Mouse (Mus musculus): ENCODE results near the gene Slc35b4. TPM values are rescaled to one million over a fixed set of nuclear protein-coding genes. Genes with fewer than 3 reads are reported as not detected.

The Slc35b4 gene
- polyA plus RNA-seq, 1 experiment from 2014 or later = 47.8 TPM

DNA sequence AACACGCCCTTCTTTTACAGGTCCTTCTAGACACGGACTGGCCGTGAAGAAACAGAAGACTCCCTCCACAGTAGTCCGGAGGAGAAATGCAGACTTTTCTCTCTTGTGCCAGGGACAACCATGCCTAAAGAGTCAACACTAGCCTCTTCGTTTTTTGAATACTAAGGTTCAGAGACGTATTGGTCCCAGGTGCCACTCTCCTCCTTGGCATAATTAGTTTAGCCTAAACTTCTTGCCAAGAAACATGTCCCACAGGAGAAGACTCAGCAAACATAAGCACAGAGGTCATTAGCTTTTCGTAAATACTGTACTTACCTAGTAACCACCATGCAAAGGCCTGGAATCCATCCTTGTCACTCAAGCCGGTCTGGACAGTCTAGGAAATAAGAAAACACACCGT, 13.9 kb downstream of the Slc35b4 start:
- WGBS = 57% methylated on average over 9 of the region's 9 CpGs
- Histone ChIP-seq H3K36me3 (peaks cover 81% of the 10 kb centered on the region), H3K27me3 (peaks cover 4% of the 10 kb centered on the region; the same call in 1 of the 2 replicates), H3K4me3 (no peak overlapping the region), H3K4me2 (no peak overlapping the region), H3K9ac (no peak overlapping the region), H3K4me1 (no peaks in the 10 kb centered on the region), H3K9me3 (no peaks in the 10 kb centered on the region), H3K27ac (no peak overlapping the region)
- ATAC-seq (ENCODE audit: insufficient number of reproducible peaks, low FRiP score, low TSS enrichment, low read depth) = no peak

DNA sequence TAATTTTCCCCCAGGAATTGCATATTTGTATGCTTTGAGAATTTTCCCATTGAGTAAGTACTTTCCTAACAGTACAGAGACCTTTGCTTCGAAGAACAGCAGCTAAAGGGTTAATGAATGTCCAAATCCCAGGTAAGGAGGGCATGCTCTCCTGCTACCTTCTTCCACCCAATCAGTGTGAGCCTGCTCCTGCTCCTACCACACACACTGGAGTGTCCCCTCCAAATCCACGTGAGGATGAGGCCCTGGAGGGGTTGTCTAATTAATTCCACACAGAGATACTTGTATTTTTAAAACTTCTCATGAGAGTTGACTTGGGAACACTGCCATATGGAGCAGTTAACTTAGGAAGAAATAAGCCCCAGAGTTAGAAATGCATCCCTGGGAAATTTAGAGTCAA, 14.3 kb downstream of the Slc35b4 start:
- Histone ChIP-seq H3K4me3 (no peak overlapping the region), H3K4me2 (no peak overlapping the region), H3K27ac (no peak overlapping the region), H3K27me3 (peaks cover 4% of the 10 kb centered on the region; the same call in 1 of the 2 replicates), H3K4me1 (no peaks in the 10 kb centered on the region), H3K9me3 (no peaks in the 10 kb centered on the region), H3K36me3 (peaks cover 82% of the 10 kb centered on the region), H3K9ac (no peak overlapping the region)
- no peak for ATAC-seq (ENCODE audit: insufficient number of reproducible peaks, low FRiP score, low TSS enrichment, low read depth)
- WGBS = 55% methylated on average over 2 of the region's 2 CpGs

GRCm38 (mm10) chr6:34161511-34161910, 15.4 kb downstream of the Slc35b4 start:
- peaks cover 81% of the 10 kb centered on the region for H3K36me3 ChIP-seq
- no peak for ATAC-seq (ENCODE audit: insufficient number of reproducible peaks, low FRiP score, low TSS enrichment, low read depth)
- H3K4me1 ChIP-seq = no peaks in the 10 kb centered on the region; the same call in 1 of the 2 replicates
- H3K27ac ChIP-seq = no peak overlapping the region
- H3K9me3 ChIP-seq = no peaks in the 10 kb centered on the region
- 94% methylated on average over 7 of the region's 7 CpGs for WGBS
- no peak overlapping the region for H3K4me3 ChIP-seq
- H3K27me3 ChIP-seq = peaks cover 4% of the 10 kb centered on the region; the same call in 1 of the 2 replicates
- H3K4me2 ChIP-seq = no peak overlapping the region
- no peak overlapping the region for H3K9ac ChIP-seq

DNA sequence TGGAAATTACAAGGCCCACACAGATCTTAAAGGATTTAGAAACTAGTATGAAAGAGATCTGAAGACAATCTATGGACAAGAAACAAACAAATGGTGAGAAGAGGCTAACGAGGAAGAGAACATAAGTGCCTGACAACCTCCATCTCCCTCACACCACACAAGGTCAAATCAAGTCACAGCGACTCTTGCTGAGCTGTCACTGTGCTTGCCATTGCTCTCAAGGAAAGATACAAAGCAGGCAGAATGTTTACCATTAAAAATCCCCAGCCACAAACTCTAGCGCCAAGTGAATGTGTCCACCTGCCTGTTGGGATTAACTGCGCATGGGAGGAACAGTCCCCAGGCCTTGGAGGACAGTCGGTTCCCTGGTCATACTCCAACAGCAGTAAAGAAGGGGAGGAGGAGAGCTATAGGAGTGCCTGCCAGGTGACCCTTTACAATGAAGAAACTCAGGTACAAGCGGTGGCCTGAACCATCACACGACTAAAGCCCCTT, 16.0 kb downstream of the Slc35b4 start:
- 92% methylated on average over 7 of the region's 7 CpGs for WGBS
- Histone ChIP-seq H3K4me2 (no peak overlapping the region), H3K36me3 (peaks cover 75% of the 10 kb centered on the region), H3K27me3 (peaks cover 4% of the 10 kb centered on the region; the same call in 1 of the 2 replicates), H3K9me3 (no peaks in the 10 kb centered on the region), H3K9ac (no peak overlapping the region), H3K4me3 (no peak overlapping the region), H3K4me1 (no peaks in the 10 kb centered on the region; the same call in 1 of the 2 replicates), H3K27ac (no peak overlapping the region)
- no peak for ATAC-seq (ENCODE audit: insufficient number of reproducible peaks, low FRiP score, low TSS enrichment, low read depth)

- 86% methylated on average over 23 of the region's 23 CpGs for WGBS
- Histone ChIP-seq H3K4me3 (no peak overlapping the region), H3K9ac (no peak overlapping the region), H3K4me2 (no peak overlapping the region), H3K4me1 (no peaks in the 10 kb centered on the region; the same call in 1 of the 2 replicates), H3K36me3 (peaks cover 68% of the 10 kb centered on the region), H3K27ac (no peak overlapping the region), H3K27me3 (peaks cover 4% of the 10 kb centered on the region; the same call in 1 of the 2 replicates), H3K9me3 (no peaks in the 10 kb centered on the region)
- no peak for ATAC-seq (ENCODE audit: insufficient number of reproducible peaks, low FRiP score, low TSS enrichment, low read depth)
These were observed 16.7 kb downstream of the Slc35b4 start for GRCm38 (mm10) chr6:34159998-34160815.

DNA sequence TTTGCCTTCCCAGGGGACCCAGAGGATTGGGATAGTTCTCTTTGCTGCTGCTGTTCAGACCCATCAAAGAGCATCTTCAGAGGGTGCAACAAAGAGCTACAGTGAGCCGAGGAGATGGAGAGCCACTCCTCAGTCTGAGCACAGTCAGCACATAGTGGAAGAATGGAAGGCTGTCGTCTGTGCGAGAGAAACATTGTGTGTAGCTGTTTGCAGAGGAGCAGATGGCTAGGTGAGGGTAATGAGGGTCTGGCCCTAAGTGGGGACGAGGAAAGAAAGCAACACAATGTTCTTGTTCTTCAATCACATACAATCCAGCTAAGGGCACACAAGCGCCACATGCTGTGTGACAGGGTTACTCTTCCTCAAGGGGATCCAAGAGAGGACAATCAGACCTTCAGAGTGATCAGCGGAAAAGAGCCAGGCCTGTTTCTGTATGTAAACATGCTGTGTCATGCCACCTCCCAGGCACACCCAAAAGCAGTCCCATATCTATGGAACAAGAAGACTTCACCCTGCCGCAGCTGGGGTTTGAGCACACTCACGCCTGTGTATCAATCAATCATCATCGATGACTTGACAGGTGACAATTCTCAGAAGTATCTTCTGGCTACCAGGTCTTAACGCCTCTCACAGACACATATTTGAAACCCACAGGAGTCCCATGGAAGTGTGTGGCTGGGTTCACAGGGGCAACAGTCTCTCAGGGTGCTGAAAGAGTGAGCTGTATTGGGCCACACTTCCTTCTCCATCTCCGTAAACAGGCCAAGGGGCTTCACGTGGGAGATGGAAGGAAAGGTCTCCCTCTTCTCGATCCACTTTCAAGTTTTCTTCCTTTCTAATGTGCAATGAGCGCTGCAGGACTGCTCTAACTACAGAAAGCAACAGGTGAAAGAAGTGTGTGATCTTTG, 19.8 kb downstream of the Slc35b4 start:
- Histone ChIP-seq H3K4me1 (peaks cover 24% of the 10 kb centered on the region), H3K27ac (no peak overlapping the region), H3K9me3 (no peaks in the 10 kb centered on the region), H3K36me3 (peaks cover 50% of the 10 kb centered on the region), H3K4me2 (no peak overlapping the region), H3K27me3 (peaks cover 4% of the 10 kb centered on the region; the same call in 1 of the 2 replicates), H3K4me3 (no peak overlapping the region), H3K9ac (no peak overlapping the region)
- WGBS = 78% methylated on average over 14 of the region's 14 CpGs
- ATAC-seq (ENCODE audit: insufficient number of reproducible peaks, low FRiP score, low TSS enrichment, low read depth) = no peak

DNA sequence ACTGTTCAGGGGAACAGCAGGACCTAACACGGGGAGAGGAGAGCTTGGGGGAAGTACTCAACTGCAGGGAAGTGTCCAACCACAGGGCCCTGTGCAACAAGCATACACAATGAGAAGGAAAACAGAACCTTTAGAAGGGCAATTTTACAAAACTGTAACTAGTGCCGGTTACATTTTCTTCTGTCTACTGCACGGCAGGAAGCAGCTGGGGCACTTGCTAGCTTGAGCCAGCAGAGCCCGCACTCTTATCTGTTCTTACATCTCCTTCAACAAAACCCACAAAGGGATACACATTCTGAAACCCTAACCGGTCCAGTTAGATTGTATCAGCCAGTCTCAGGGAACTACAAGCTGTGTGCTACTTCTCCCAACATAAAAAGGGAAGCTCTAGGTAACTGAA, 20.9 kb downstream of the Slc35b4 start:
- H3K9ac ChIP-seq = no peak overlapping the region
- H3K27ac ChIP-seq = no peak overlapping the region
- H3K27me3 ChIP-seq = peaks cover 4% of the 10 kb centered on the region; the same call in 1 of the 2 replicates
- no peak overlapping the region for H3K4me2 ChIP-seq
- no peak for ATAC-seq (ENCODE audit: insufficient number of reproducible peaks, low FRiP score, low TSS enrichment, low read depth)
- H3K9me3 ChIP-seq = no peaks in the 10 kb centered on the region
- H3K4me1 ChIP-seq = peaks cover 26% of the 10 kb centered on the region
- WGBS = 42% methylated on average over 5 of the region's 5 CpGs
- no peak overlapping the region for H3K4me3 ChIP-seq
- H3K36me3 ChIP-seq = peaks cover 43% of the 10 kb centered on the region

DNA sequence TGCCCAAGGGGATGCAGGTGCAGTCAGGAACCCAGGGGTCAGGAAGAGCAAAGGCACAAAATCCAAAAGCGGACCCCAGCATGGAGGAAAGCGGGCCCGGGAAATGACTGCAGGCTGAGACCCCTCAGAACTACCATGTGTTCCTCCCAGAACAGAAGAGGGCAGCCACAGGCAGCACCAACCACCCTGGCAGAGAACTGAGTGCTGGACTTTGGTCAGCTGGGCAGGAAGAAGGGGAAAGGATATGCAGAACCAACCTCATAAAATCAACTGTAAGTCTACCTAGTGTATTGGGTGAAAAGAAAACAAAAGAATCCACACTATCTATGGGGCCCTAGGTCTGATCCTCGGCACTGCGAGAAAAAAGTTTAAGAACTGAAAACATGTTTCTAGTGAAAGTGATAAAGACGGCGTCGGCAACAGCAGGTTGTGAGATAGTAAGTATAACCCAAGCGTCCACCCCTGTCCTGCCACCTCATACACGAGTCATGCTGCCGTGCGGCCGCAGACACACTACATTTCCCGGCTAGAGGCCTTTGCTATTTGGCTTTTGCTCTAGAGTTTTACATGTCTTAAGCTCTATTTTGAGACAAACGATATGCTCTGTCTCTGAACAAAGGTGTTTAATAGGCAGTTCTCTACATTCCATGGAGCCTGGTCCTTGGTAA, 21.6 kb downstream of the Slc35b4 start:
- ATAC-seq (ENCODE audit: insufficient number of reproducible peaks, low FRiP score, low TSS enrichment, low read depth) = no peak
- H3K27me3 ChIP-seq = peaks cover 4% of the 10 kb centered on the region; the same call in 1 of the 2 replicates
- H3K4me2 ChIP-seq = no peak overlapping the region
- no peak overlapping the region for H3K27ac ChIP-seq
- no peak overlapping the region for H3K4me3 ChIP-seq
- H3K4me1 ChIP-seq = peaks cover 27% of the 10 kb centered on the region
- no peak overlapping the region for H3K9ac ChIP-seq
- no peaks in the 10 kb centered on the region for H3K9me3 ChIP-seq
- peaks cover 35% of the 10 kb centered on the region for H3K36me3 ChIP-seq
- 88% methylated on average over 15 of the region's 15 CpGs for WGBS

- 0 out of 2 replicates have a peak, but pooled peaks have one; percentile 74 for ATAC-seq (ENCODE audit: insufficient number of reproducible peaks, low FRiP score, low TSS enrichment, low read depth)
- H3K4me2 ChIP-seq = no peak overlapping the region
- H3K4me3 ChIP-seq = no peak overlapping the region
These were observed 22.7 kb downstream of the Slc35b4 start for GRCm38 (mm10) chr6:34154202-34154601.

DNA sequence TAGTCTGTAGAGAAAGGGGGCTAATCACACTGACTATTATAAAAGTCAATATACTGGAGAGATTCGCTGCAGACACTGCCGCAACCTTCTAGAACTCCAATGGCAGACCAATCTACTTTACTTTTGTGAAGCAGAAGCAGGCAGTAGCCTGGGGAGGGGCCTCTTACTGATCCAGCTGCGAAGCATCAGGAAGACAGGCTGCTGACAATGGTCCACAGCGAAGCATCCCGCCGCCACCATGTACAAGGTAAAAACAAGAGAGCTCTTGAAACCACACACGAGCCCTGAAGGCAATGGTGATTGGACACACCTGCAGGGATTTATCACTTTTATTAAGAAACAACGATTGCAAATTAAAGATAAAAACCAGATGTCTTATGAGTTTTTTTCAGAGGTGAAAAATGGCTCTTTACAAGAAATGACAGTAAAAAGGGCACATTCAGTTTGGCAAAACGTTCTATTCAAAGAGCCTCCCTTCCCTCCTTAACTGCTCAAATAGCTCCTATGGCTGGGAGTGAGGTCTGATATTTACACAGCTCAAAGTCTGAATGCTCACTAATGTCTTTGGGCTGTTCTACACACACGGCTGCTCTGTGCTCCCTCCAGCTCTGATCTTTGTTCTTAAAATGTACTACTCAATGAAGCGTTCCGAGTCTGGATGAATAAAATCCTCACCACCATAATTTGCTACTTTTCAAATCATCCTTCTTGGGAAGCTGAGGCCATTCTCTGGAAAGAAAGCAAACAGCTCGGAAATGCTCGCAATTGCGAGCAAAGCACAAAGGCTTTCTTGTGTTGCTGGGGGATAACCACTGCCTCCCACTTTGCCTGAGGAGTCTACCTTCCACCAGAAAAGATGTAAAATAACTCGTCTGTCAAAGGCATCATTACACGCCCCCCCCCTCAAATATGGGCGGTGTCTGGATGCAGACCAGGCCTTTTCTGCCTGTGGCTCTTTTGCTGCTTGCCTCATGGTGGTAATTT, 23.6 kb downstream of the Slc35b4 start:
- Histone ChIP-seq H3K4me3 (no peak overlapping the region), H3K4me1 (peaks cover 27% of the 10 kb centered on the region), H3K27me3 (peaks cover 3% of the 10 kb centered on the region; the same call in 1 of the 2 replicates), H3K9ac (no peak overlapping the region), H3K4me2 (no peak overlapping the region), H3K36me3 (peaks cover 16% of the 10 kb centered on the region), H3K27ac (peak overlapping the region; percentile 78), H3K9me3 (no peaks in the 10 kb centered on the region)
- ATAC-seq (ENCODE audit: insufficient number of reproducible peaks, low FRiP score, low TSS enrichment, low read depth) = no peak
- WGBS = 49% methylated on average over 18 of the region's 18 CpGs

More at GRCm38 (mm10) chr6:34154202-34154601, 22.7 kb downstream of the Slc35b4 start:
- no peaks in the 10 kb centered on the region for H3K9me3 ChIP-seq
- peaks cover 25% of the 10 kb centered on the region for H3K36me3 ChIP-seq
- H3K9ac ChIP-seq = no peak overlapping the region
- H3K27ac ChIP-seq = peak overlapping the region; percentile 78
- H3K27me3 ChIP-seq = peaks cover 4% of the 10 kb centered on the region; the same call in 1 of the 2 replicates
- H3K4me1 ChIP-seq = peaks cover 27% of the 10 kb centered on the region
- WGBS = 23% methylated on average over 3 of the region's 3 CpGs
